Mouse (Mus musculus) midbrain, embryonic 15.5 days (tissue): ENCODE data around the gene Abhd13. TPM values are rescaled to one million over a fixed set of nuclear protein-coding genes. Genes with fewer than 3 reads are reported as not detected.

Source experiments
- ATAC-seq: fragments of 200-750 bp; cut with Nextera tagmentation; replicated peaks from 2 replicates; pipeline ENCODE4 v1.8.0; 2017; ENCODE audit warnings: moderate TSS enrichment
- H3K27ac ChIP-seq: fragments of 300-500 bp; sonication (generic); 2 replicates; pipeline ENCODE4 v1.5.1; 2015; ENCODE audit warnings: mild to moderate bottlenecking, inconsistent platforms
- H3K27me3 ChIP-seq: fragments of 300-500 bp; sonication (generic); replicated peaks from 2 replicates; pipeline ENCODE4 v1.6.1; 2015; ENCODE audit warnings: inconsistent platforms
- H3K36me3 ChIP-seq: fragments of 300-500 bp; sonication (generic); replicated peaks from 2 replicates; pipeline ENCODE4 v1.6.1; 2015; ENCODE audit warnings: inconsistent platforms
- H3K4me1 ChIP-seq: fragments of 300-500 bp; sonication (generic); 2 replicates; pipeline ENCODE4 v1.6.1; 2015; ENCODE audit warnings: inconsistent platforms
- H3K4me2 ChIP-seq: fragments of 300-500 bp; sonication (generic); 2 replicates; pipeline ENCODE4 v1.6.1; 2015; ENCODE audit warnings: inconsistent platforms, mild to moderate bottlenecking, moderate library complexity
- H3K4me3 ChIP-seq: fragments of 300-500 bp; sonication (generic); 2 replicates; pipeline ENCODE4 v1.5.1; 2015; ENCODE audit warnings: mild to moderate bottlenecking, inconsistent platforms
- H3K9ac ChIP-seq: fragments of 300-500 bp; sonication (generic); 2 replicates; pipeline ENCODE4 v1.6.1; 2015; ENCODE audit warnings: mild to moderate bottlenecking, inconsistent platforms
- H3K9me3 ChIP-seq: fragments of 300-500 bp; sonication (generic); 2 replicates; pipeline ENCODE4 v1.6.1; 2016; ENCODE audit warnings: inconsistent platforms
- WGBS: fragments of 180-500 bp; shearing (Covaris S2); methylation state at CpG from one replicate; pipeline ENCODE4 v1.1.7; 2015; ENCODE audit warnings: mixed read lengths; 5-methylcytosine and 5-hydroxymethylcytosine counted together
- polyA plus RNA-seq: library from polyadenylated mRNA; unstranded; fragments of >200 nt; fragmentation: Nextera tagmentation; extraction: Ambion mirVana; gene quantifications from 2 replicates; pipeline ENCODE4 v1.2.1, GENCODE M21; 2015

Abhd13 gene
- polyA plus RNA-seq, result 13.4 and 13.6 TPM in 2 replicates

GRCm38 (mm10) chr8:9977573-9978314, at the start of gene Abhd13, which contains the start of gene Lig4:
Gene Abhd13 (plus strand): TSS chr8:9977707.
Gene Lig4 (minus strand): TSS chr8:9977686.
- no peaks in the 10 kb centered on the region for H3K9me3 ChIP-seq
- peak within 1 kb of the TSS; percentile 65 for H3K4me2 ChIP-seq
- peak within 1 kb of the TSS; percentile 83 for H3K4me3 ChIP-seq
- peaks cover 54% of the 10 kb centered on the region for H3K4me1 ChIP-seq
- under 1% methylated on average over 65 of the region's 68 CpGs for WGBS
- peak within 1 kb of the TSS; percentile 83 for H3K27ac ChIP-seq
- ATAC-seq, result peak; percentile 70
- H3K27me3 ChIP-seq, result no peaks in the 10 kb centered on the region
- peak within 1 kb of the TSS; percentile 86 for H3K9ac ChIP-seq
- peaks cover 4% of the 10 kb centered on the region for H3K36me3 ChIP-seq

- H3K4me3 ChIP-seq, result no peak overlapping the region
- H3K9ac ChIP-seq, result no peak overlapping the region
- H3K9me3 ChIP-seq, result no peaks in the 10 kb centered on the region
- no peak overlapping the region for H3K27ac ChIP-seq
- peak; percentile 66; the same call in 1 of the 2 replicates for ATAC-seq
- 61% methylated on average over 14 of the region's 14 CpGs for WGBS
- no peak overlapping the region for H3K4me2 ChIP-seq
- H3K4me1 ChIP-seq, result no peaks in the 10 kb centered on the region
- no peaks in the 10 kb centered on the region for H3K36me3 ChIP-seq
- H3K27me3 ChIP-seq, result no peaks in the 10 kb centered on the region
Measured at GRCm38 (mm10) chr8:9929746-9930445, 47.6 kb upstream of the Abhd13 start.

- no peaks in the 10 kb centered on the region for H3K9me3 ChIP-seq
- H3K27me3 ChIP-seq, result no peaks in the 10 kb centered on the region
- no peak overlapping the region for H3K9ac ChIP-seq
- no peak overlapping the region for H3K4me2 ChIP-seq
- H3K27ac ChIP-seq, result no peak overlapping the region
- H3K36me3 ChIP-seq, result no peaks in the 10 kb centered on the region
- ATAC-seq, result no peak
- H3K4me1 ChIP-seq, result no peaks in the 10 kb centered on the region
- H3K4me3 ChIP-seq, result no peak overlapping the region
Measured at GRCm38 (mm10) chr8:9932711-9933110, 44.8 kb upstream of the Abhd13 start.

GRCm38 (mm10) chr8:9934891-9935565, 42.5 kb upstream of the Abhd13 start:
- Histone ChIP-seq H3K27ac (no peak overlapping the region), H3K27me3 (no peaks in the 10 kb centered on the region), H3K36me3 (no peaks in the 10 kb centered on the region), H3K9me3 (no peaks in the 10 kb centered on the region), H3K4me2 (no peak overlapping the region), H3K9ac (no peak overlapping the region), H3K4me3 (no peak overlapping the region), H3K4me1 (no peaks in the 10 kb centered on the region)
- WGBS, result 38% methylated on average over 10 of the region's 10 CpGs
- ATAC-seq, result peak; percentile 70

GRCm38 (mm10) chr8:9935574-9935973, 41.9 kb upstream of the Abhd13 start:
- WGBS, result 73% methylated on average over 7 of the region's 7 CpGs
- Histone ChIP-seq H3K9ac (no peak overlapping the region), H3K9me3 (no peaks in the 10 kb centered on the region), H3K27me3 (no peaks in the 10 kb centered on the region), H3K36me3 (no peaks in the 10 kb centered on the region), H3K4me1 (no peaks in the 10 kb centered on the region), H3K27ac (no peak overlapping the region), H3K4me3 (no peak overlapping the region), H3K4me2 (no peak overlapping the region)
- peak; percentile 50; the same call in 1 of the 2 replicates for ATAC-seq

GRCm38 (mm10) chr8:9949134-9949890, 28.2 kb upstream of the Abhd13 start:
- H3K4me2 ChIP-seq, result no peak overlapping the region
- H3K9ac ChIP-seq, result no peak overlapping the region
- H3K4me3 ChIP-seq, result no peak overlapping the region
- no peaks in the 10 kb centered on the region for H3K4me1 ChIP-seq
- no peaks in the 10 kb centered on the region for H3K36me3 ChIP-seq
- H3K9me3 ChIP-seq, result no peaks in the 10 kb centered on the region
- 68% methylated on average over 10 of the region's 10 CpGs for WGBS
- H3K27me3 ChIP-seq, result no peaks in the 10 kb centered on the region
- H3K27ac ChIP-seq, result no peak overlapping the region
- ATAC-seq, result no peak

- Histone ChIP-seq H3K9me3 (no peaks in the 10 kb centered on the region), H3K9ac (no peak overlapping the region), H3K4me1 (no peaks in the 10 kb centered on the region), H3K36me3 (no peaks in the 10 kb centered on the region), H3K27ac (no peak overlapping the region), H3K4me2 (no peak overlapping the region), H3K4me3 (no peak overlapping the region), H3K27me3 (no peaks in the 10 kb centered on the region)
- WGBS, result 74% methylated on average over 4 of the region's 4 CpGs
- no peak for ATAC-seq
Measured at GRCm38 (mm10) chr8:9958338-9958737, 19.2 kb upstream of the Abhd13 start.

GRCm38 (mm10) chr8:9959919-9960318, 17.6 kb upstream of the Abhd13 start:
- 94% methylated on average over 2 of the region's 2 CpGs for WGBS

GRCm38 (mm10) chr8:9971866-9972265, 5.6 kb upstream of the Abhd13 start:
- peaks cover 21% of the 10 kb centered on the region for H3K4me1 ChIP-seq
- peaks cover 27% of the 10 kb centered on the region for H3K36me3 ChIP-seq
- WGBS, result 97% methylated on average over 9 of the region's 9 CpGs
- H3K9ac ChIP-seq, result no peak overlapping the region
- H3K4me3 ChIP-seq, result no peak overlapping the region
- no peak overlapping the region for H3K27ac ChIP-seq
- no peaks in the 10 kb centered on the region for H3K27me3 ChIP-seq
- no peaks in the 10 kb centered on the region for H3K9me3 ChIP-seq
- no peak overlapping the region for H3K4me2 ChIP-seq
- ATAC-seq, result no peak

More at GRCm38 (mm10) chr8:9959919-9960318, 17.6 kb upstream of the Abhd13 start:
- no peak for ATAC-seq
- no peak overlapping the region for H3K4me2 ChIP-seq
- no peak overlapping the region for H3K9ac ChIP-seq
- no peak overlapping the region for H3K27ac ChIP-seq
- no peaks in the 10 kb centered on the region for H3K36me3 ChIP-seq
- H3K9me3 ChIP-seq, result no peaks in the 10 kb centered on the region
- H3K27me3 ChIP-seq, result no peaks in the 10 kb centered on the region
- H3K4me1 ChIP-seq, result no peaks in the 10 kb centered on the region
- H3K4me3 ChIP-seq, result no peak overlapping the region

GRCm38 (mm10) chr8:9975276-9975675, 2.2 kb upstream of the Abhd13 start:
- Histone ChIP-seq H3K4me2 (peak overlapping the region; percentile 75), H3K9me3 (no peaks in the 10 kb centered on the region), H3K4me1 (peaks cover 45% of the 10 kb centered on the region), H3K9ac (peak overlapping the region; percentile 75), H3K27me3 (no peaks in the 10 kb centered on the region), H3K36me3 (peaks cover 23% of the 10 kb centered on the region), H3K27ac (no peak overlapping the region), H3K4me3 (peak overlapping the region; percentile 84)
- 51% methylated on average over 5 of the region's 5 CpGs for WGBS
- no peak for ATAC-seq

GRCm38 (mm10) chr8:9975898-9976611, 1.5 kb upstream of the Abhd13 start:
- H3K4me1 ChIP-seq, result peaks cover 52% of the 10 kb centered on the region
- under 1% methylated on average over 47 of the region's 47 CpGs for WGBS
- H3K27ac ChIP-seq, result peak overlapping the region; percentile 79
- peak overlapping the region; percentile 84 for H3K4me3 ChIP-seq
- ATAC-seq, result peak; percentile 95
- H3K36me3 ChIP-seq, result peaks cover 21% of the 10 kb centered on the region
- H3K9ac ChIP-seq, result peak overlapping the region; percentile 75
- peak overlapping the region; percentile 75 for H3K4me2 ChIP-seq
- no peaks in the 10 kb centered on the region for H3K9me3 ChIP-seq
- H3K27me3 ChIP-seq, result no peaks in the 10 kb centered on the region
